Mouse (Mus musculus): ENCODE measurements at regions not wholly inside any gene's neighbourhood (a gene's known extent, or its start where the extent isn't known, plus 50 kb on each side); places are given as distances from the start of the nearest gene placed in this dataset.

DNA sequence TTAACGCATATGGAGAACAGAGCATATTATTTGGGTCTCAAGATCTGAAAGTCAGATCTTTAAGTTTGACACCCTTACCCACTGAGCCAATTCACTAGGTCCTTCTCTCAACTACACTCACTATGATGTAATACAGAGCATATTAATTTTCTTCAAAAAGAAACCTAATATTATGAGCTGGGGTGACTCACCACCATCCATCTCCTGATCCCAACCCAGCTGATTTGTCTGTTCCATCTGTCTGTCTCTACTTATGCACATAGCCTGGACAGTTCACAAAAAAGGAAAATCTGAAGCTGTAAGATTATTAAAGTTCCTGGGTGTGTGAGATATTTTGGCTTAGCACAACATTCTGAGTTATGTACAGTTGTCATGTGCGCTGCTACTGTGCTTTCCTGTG, 108.2 kb upstream of the Rarb start:
- DNase-seq (ENCODE audit: low read depth, low spot score): no peak

DNA sequence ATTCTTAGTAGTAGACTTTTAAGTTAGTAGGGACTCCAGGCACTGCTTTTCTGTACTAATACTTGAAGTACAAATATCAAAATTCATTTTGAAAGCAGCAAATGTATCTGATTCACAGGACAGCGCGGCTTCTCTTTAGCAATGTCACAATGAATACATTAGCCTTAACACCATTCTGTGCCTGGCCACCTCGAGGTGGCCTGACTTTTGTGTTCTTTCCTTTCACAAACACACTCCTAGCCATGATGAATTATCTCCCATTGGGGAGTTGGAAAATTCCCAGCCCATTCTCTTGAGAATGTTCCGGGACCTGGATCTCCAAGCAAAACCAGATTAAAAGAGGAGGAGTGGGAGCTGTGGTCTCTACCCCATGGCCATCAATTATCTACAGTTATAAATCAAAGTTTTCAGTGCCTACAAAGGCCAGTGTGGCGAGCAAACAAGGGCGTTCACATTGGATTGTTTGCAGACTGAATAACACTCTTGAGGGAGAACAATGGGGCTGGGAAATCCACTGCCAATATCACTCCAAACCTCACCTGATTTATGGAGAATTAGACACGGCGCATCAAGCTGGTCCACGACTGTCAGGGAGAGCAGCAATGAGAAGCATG, 82.7 kb upstream of the Rarb start:
- no peak for DNase-seq (ENCODE audit: low read depth, low spot score)

DNA sequence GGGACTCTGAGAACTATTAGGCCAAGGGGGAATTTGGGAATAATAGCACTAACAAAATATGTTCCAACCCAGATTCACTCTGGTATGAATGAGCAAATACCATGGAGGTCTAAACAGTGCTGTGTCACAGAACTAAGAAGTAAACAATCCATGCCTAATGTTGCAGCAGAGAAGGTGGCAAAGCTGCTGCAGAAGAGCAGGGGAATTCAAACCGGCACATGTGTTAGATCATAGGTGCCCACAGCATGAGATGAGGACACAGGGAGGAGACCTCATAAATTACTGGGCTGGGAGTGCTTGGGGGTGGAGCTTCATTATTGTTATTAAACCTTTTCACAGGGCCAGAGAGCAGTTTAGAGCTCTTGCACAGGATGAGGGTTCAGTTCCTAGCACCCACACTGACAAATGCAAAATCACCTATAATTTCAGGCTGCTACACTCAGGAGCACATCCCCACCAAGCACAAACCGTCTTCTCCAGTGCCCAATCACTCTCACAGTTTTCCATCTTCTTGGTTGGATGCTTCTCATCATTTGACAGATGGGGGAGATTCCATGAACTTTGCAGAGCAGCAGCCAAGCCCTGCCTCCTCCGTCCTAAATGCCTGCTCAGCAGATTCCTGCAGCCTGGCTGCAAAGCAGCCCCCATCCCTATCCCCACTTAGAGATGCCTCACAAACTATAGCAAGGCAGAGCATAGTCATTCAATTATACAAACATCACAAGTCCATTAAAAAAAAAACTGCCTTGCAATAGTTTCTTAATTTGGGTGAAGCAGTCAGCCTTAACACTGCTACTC, 79.0 kb upstream of the Rarb start:
- DNase-seq (ENCODE audit: low read depth, low spot score): no peak

DNA sequence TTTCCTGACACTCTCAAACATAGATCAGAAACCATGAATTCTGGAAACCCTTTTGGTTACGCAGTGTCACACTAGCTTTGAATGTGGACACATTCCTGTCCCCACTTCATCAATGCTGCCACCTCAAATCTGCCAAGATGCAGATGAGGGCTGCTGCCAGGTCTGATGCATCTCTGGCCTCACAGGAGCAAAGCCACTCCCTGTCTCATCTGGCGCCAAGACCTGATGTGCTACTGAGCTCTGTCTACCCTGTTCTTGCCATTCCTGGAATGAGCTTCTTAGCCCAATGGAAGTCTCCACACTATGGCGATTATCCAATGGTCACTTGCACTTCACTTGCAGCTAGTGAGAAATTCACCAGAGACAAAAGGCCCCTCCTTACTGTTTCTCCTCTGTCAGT, 78.0 kb upstream of the Rarb start:
- no peak for DNase-seq (ENCODE audit: low read depth, low spot score)

- DNase-seq (ENCODE audit: low read depth, low spot score): no peak
These were observed 62.3 kb upstream of the Rarb start for GRCm38 (mm10) chr14:16881249-16881648.

GRCm38 (mm10) chr14:16869221-16869620, 50.3 kb upstream of the Rarb start:
- no peak for DNase-seq (ENCODE audit: low read depth, low spot score)

All from ZHBTc4 (cell line).